Mouse (Mus musculus): Measurements from ENCODE around the gene Misp.

Gene Misp

GRCm38 (mm10) chr10:79873715-79874289 lies 53.0 kb downstream of the Misp start:
- no peak for DNase-seq (ENCODE audit: low read depth, low spot score)

GRCm38 (mm10) chr10:79874290-79874862 lies 53.6 kb downstream of the Misp start, which contains the start of the genes Prtn3 and Plppr3:
Gene Prtn3 (plus strand): TSS chr10:79874476.
Gene Plppr3 (minus strand): TSS chr10:79874634.
- DNase-seq (ENCODE audit: low read depth, low spot score), result peak; percentile 87

- DNase-seq (ENCODE audit: low read depth, low spot score), result no peak
These were observed 56.4 kb downstream of the Misp start for GRCm38 (mm10) chr10:79877174-79877573.

GRCm38 (mm10) chr10:79877757-79878156 lies 57.0 kb downstream of the Misp start:
- no peak for DNase-seq (ENCODE audit: low read depth, low spot score)

- no peak for DNase-seq (ENCODE audit: low read depth, low spot score)
These were observed 58.7 kb downstream of the Misp start for GRCm38 (mm10) chr10:79879527-79879926.

Measured in mesoderm, embryonic 11.5 days (tissue).